Comparison of ENCODE assay signal across 20 mouse cellular contexts in genomic region chr17:31740059-31740458, GRCm38 (mm10).
A peak's percentile ranks its signal among the peaks of the same experiment; 100 is the strongest.
DNase-seq lines count a peak whose midpoint lies in the region; ATAC-seq and TF ChIP-seq lines count a peak whose summit lies in the region.
"Had no signal": no experiment of that assay in that cellular context is flagged by ENCODE, and none has a peak within 500 bp of the region (broad histone marks: within the 10 kb centered on the region; RNA-seq: fewer than 3 reads in every experiment).

No protein-coding gene starts in this region.

- H3K27ac ChIP-seq in heart, embryonic 15.5 days = 0 out of 2 replicates have a peak overlapping the region, but pooled peaks have one; percentile 19
- no peak overlapping the region for H3K27ac ChIP-seq in heart, adult 2 months
- H3K27ac ChIP-seq in forebrain, embryonic 15.5 days (replicated peaks) = no peak overlapping the region
- no peak overlapping the region for H3K27ac ChIP-seq in midbrain, embryonic 15.5 days
- H3K27ac ChIP-seq: embryonic facial prominence, embryonic 10.5 days; macrophage; neural tube, embryonic 12.5 days had no signal

- H3K4me3 ChIP-seq in heart, embryonic 15.5 days = no peak overlapping the region
- H3K4me3 ChIP-seq in heart, adult 2 months = no peak overlapping the region
- H3K4me3 ChIP-seq in forebrain, embryonic 15.5 days = no peak overlapping the region
- H3K4me3 ChIP-seq in midbrain, embryonic 15.5 days = no peak overlapping the region
- H3K4me3 ChIP-seq: embryonic facial prominence, embryonic 10.5 days; erythroblast, embryonic 14.5 days; neural tube, embryonic 12.5 days had no signal

- no peaks in the 10 kb centered on the region for H3K9me3 ChIP-seq in heart, embryonic 15.5 days (replicated peaks)
- no peaks in the 10 kb centered on the region for H3K9me3 ChIP-seq in forebrain, embryonic 15.5 days
- no peaks in the 10 kb centered on the region for H3K9me3 ChIP-seq in midbrain, embryonic 15.5 days
- H3K9me3 ChIP-seq: embryonic facial prominence, embryonic 10.5 days had no signal

- H3K36me3 ChIP-seq in heart, embryonic 15.5 days = no peaks in the 10 kb centered on the region
- no peaks in the 10 kb centered on the region for H3K36me3 ChIP-seq in heart, adult 2 months (ENCODE audit: control insufficient read depth, insufficient read depth, low read length)
- no peaks in the 10 kb centered on the region for H3K36me3 ChIP-seq in forebrain, embryonic 15.5 days
- no peaks in the 10 kb centered on the region for H3K36me3 ChIP-seq in midbrain, embryonic 15.5 days (replicated peaks)
- H3K36me3 ChIP-seq: embryonic facial prominence, embryonic 10.5 days; neural tube, embryonic 12.5 days had no signal

- ATAC-seq in heart, embryonic 15.5 days (replicated peaks; ENCODE audit: insufficient number of reproducible peaks, insufficient read depth, low FRiP score, low read depth) = no peak
- 0 out of 2 replicates have a peak, but pooled peaks have one; percentile 22 for ATAC-seq in common myeloid progenitor, adult 5-6 weeks (replicated peaks; ENCODE audit: low read depth, poor library complexity, severe bottlenecking)
- no peak for ATAC-seq in forebrain, embryonic 15.5 days (replicated peaks)
- ATAC-seq in midbrain, embryonic 15.5 days (replicated peaks) = no peak
- ATAC-seq: forebrain, embryonic 16.5 days; hindbrain, embryonic 16.5 days; midbrain, embryonic 16.5 days; Patski had no signal

- no peak for TF ChIP-seq POLR2A in heart, adult 2 months (IDR thresholded peaks at IDR 0.05; ENCODE audit: insufficient read depth, low read depth, low read length)

- H3K79me2 ChIP-seq in heart, adult 2 months (replicated peaks; ENCODE audit: control insufficient read depth, insufficient read depth, low read length) = no peaks in the 10 kb centered on the region

- TF ChIP-seq CTCF in heart, adult 2 months (IDR thresholded peaks at IDR 0.05) = no peak

- H3K9ac ChIP-seq in heart, embryonic 15.5 days = no peak overlapping the region
- no peak overlapping the region for H3K9ac ChIP-seq in heart, adult 2 months (ENCODE audit: low read depth, low read length)
- H3K9ac ChIP-seq in forebrain, embryonic 15.5 days (replicated peaks) = no peak overlapping the region
- no peak overlapping the region for H3K9ac ChIP-seq in midbrain, embryonic 15.5 days
- H3K9ac ChIP-seq: neural tube, embryonic 12.5 days had no signal

- DNase-seq in heart, adult 2 months = no peak
- peak; percentile 77 to 85 for DNase-seq in lung, adult 18-20 months
- DNase-seq in lung, postnatal 36 days = peak; percentile 86
- no peak for DNase-seq in right cerebral cortex, postnatal 36 days (ENCODE audit: low spot score in 2 of 2)
- DNase-seq: cerebellum, postnatal 14 days; heart, adult 18-20 months; heart, postnatal 36 days; right cerebral cortex, postnatal 25 days had no signal

- no peak for TF ChIP-seq EP300 in heart, adult 2 months (IDR thresholded peaks at IDR 0.05; ENCODE audit: insufficient read depth, low read depth, low read length)

- H3K27me3 ChIP-seq in heart, embryonic 15.5 days = no peaks in the 10 kb centered on the region
- H3K27me3 ChIP-seq in heart, adult 2 months (ENCODE audit: control insufficient read depth, insufficient read depth, low read length) = no peaks in the 10 kb centered on the region
- no peaks in the 10 kb centered on the region for H3K27me3 ChIP-seq in forebrain, embryonic 15.5 days
- H3K27me3 ChIP-seq in midbrain, embryonic 15.5 days (replicated peaks) = no peaks in the 10 kb centered on the region
- H3K27me3 ChIP-seq: neural tube, embryonic 12.5 days; Patski had no signal

- H3K4me1 ChIP-seq in heart, embryonic 15.5 days (replicated peaks) = peaks cover 17% of the 10 kb centered on the region
- H3K4me1 ChIP-seq in heart, adult 2 months (ENCODE audit: control insufficient read depth, insufficient read depth, low read length) = no peaks in the 10 kb centered on the region
- H3K4me1 ChIP-seq in forebrain, embryonic 15.5 days = no peaks in the 10 kb centered on the region
- no peaks in the 10 kb centered on the region for H3K4me1 ChIP-seq in midbrain, embryonic 15.5 days
- H3K4me1 ChIP-seq: neural tube, embryonic 12.5 days had no signal

- no peak overlapping the region for H3K4me2 ChIP-seq in heart, embryonic 15.5 days
- H3K4me2 ChIP-seq in forebrain, embryonic 15.5 days (replicated peaks) = no peak overlapping the region
- no peak overlapping the region for H3K4me2 ChIP-seq in midbrain, embryonic 15.5 days
- H3K4me2 ChIP-seq: neural tube, embryonic 12.5 days had no signal

- 62% methylated on average over 11 of the region's 11 CpGs for WGBS in heart, embryonic 15.5 days
- 86% methylated on average over 11 of the region's 11 CpGs for WGBS in heart, adult 2 months
- WGBS in forebrain, embryonic 15.5 days = 85% methylated on average over 11 of the region's 11 CpGs
- 83% methylated on average over 11 of the region's 11 CpGs for WGBS in midbrain, embryonic 15.5 days

- intact Hi-C loops in heart, adult 2 months (cut with DNase I) = no loop called here

Comparison
In these comparisons a context has a peak if more than half of its experiments do, and no peak if none do; other contexts are left out.
1. DNase-seq: peak in lung, adult 18-20 months (2 of 2) and lung, postnatal 36 days (single experiment); none in heart, adult 2 months (0 of 2) and right cerebral cortex, postnatal 36 days (0 of 2).